9 mouse cellular contexts compared by ENCODE assay signal in genomic region chr10:128412558-128412957, GRCm38 (mm10). TPM values are rescaled to one million over a fixed set of nuclear protein-coding genes. Genes with fewer than 3 reads are reported as not detected.
DNase-seq lines count a peak whose midpoint lies in the region; ATAC-seq and TF ChIP-seq lines count a peak whose summit lies in the region.
"Had no signal": no experiment of that assay in that cellular context is flagged by ENCODE, and none has a peak within 500 bp of the region (broad histone marks: within the 10 kb centered on the region; RNA-seq: fewer than 3 reads in every experiment).

No protein-coding gene starts in this region.

- 38% methylated on average over 1 of the region's 1 CpGs for WGBS in heart, embryonic 11.5 days (ENCODE audit: insufficient replicate concordance)
- 41% methylated on average over 1 of the region's 1 CpGs for WGBS in forebrain, embryonic 15.5 days
- WGBS in liver, embryonic 15.5 days (ENCODE audit: insufficient replicate concordance) = 10% methylated on average over 1 of the region's 1 CpGs

- TF ChIP-seq CTCF in C2C12 (IDR thresholded peaks at IDR 0.05; ENCODE audit: control insufficient read depth, insufficient read depth, insufficient read length) = no peak

- H3K4me3 ChIP-seq in heart, embryonic 11.5 days (ENCODE audit: low read depth, low read length) = peak overlapping the region; percentile 93
- peak overlapping the region; percentile 98 for H3K4me3 ChIP-seq in C2C12 (ENCODE audit: insufficient read depth, poor library complexity, severe bottlenecking)
- peak overlapping the region; percentile 98 for H3K4me3 ChIP-seq in forebrain, embryonic 15.5 days
- H3K4me3 ChIP-seq in liver, embryonic 15.5 days (replicated peaks) = peak overlapping the region; percentile 84

- peaks cover 13% of the 10 kb centered on the region; the same call in 1 of the 2 replicates for H3K36me3 ChIP-seq in heart, embryonic 11.5 days (ENCODE audit: control insufficient read depth, insufficient read depth, low read length)
- H3K36me3 ChIP-seq in C2C12 (ENCODE audit: control insufficient read depth, insufficient read depth) = peaks cover 44% of the 10 kb centered on the region
- H3K36me3 ChIP-seq in forebrain, embryonic 15.5 days = peaks cover 38% of the 10 kb centered on the region
- peaks cover 16% of the 10 kb centered on the region for H3K36me3 ChIP-seq in liver, embryonic 15.5 days (replicated peaks)

- intact Hi-C loops in heart, postnatal 14 days (cut with DNase I) = loop anchor here (2.0 kb wide), 1 partner anchor 14 kb away; no protein-coding TSS in a partner anchor

- DNase-seq in heart, postnatal 14 days = no peak
- no peak for DNase-seq in gastrocnemius, postnatal 10 days
- DNase-seq in gastrocnemius, postnatal 4 days (ENCODE audit: low spot score in 2 of 2) = no peak
- no peak for DNase-seq in thymus, postnatal 4 days

- peak overlapping the region; percentile 81 for H3ac ChIP-seq in C2C12 (ENCODE audit: control insufficient read depth, insufficient read length, low read depth)

- peaks cover 46% of the 10 kb centered on the region for H3K79me3 ChIP-seq in C2C12 (ENCODE audit: low read depth)

- no peak for ATAC-seq in heart, embryonic 11.5 days (replicated peaks; ENCODE audit: insufficient number of reproducible peaks, low FRiP score, low TSS enrichment)
- no peak for ATAC-seq in forebrain, embryonic 15.5 days (replicated peaks)
- no peak for ATAC-seq in liver, embryonic 15.5 days (ENCODE audit: insufficient read depth)

- H3K27ac ChIP-seq in heart, embryonic 11.5 days (ENCODE audit: low read depth, low read length) = no peak overlapping the region
- peak overlapping the region; percentile 99 for H3K27ac ChIP-seq in forebrain, embryonic 15.5 days (replicated peaks)
- peak overlapping the region; percentile 82; the same call in 1 of the 2 replicates for H3K27ac ChIP-seq in liver, embryonic 15.5 days (replicated peaks)

- H3K9ac ChIP-seq in heart, embryonic 11.5 days (ENCODE audit: low read depth, low read length) = peak overlapping the region; percentile 91
- peak overlapping the region; percentile 93 for H3K9ac ChIP-seq in forebrain, embryonic 15.5 days (replicated peaks)
- peak overlapping the region; percentile 80; the same call in 1 of the 2 replicates for H3K9ac ChIP-seq in liver, embryonic 15.5 days

- H3K9me3 ChIP-seq in heart, embryonic 11.5 days (replicated peaks; ENCODE audit: control insufficient read depth, low read length) = no peaks in the 10 kb centered on the region
- H3K9me3 ChIP-seq in forebrain, embryonic 15.5 days = no peaks in the 10 kb centered on the region
- no peaks in the 10 kb centered on the region for H3K9me3 ChIP-seq in liver, embryonic 15.5 days (replicated peaks)

- H3K27me3 ChIP-seq in heart, embryonic 11.5 days (ENCODE audit: control insufficient read depth, insufficient read depth, low read length) = no peaks in the 10 kb centered on the region
- H3K27me3 ChIP-seq in C2C12 (ENCODE audit: control insufficient read depth, insufficient read depth, insufficient read length) = no peaks in the 10 kb centered on the region
- no peaks in the 10 kb centered on the region for H3K27me3 ChIP-seq in forebrain, embryonic 15.5 days
- H3K27me3 ChIP-seq in liver, embryonic 15.5 days = no peaks in the 10 kb centered on the region

- peak overlapping the region; percentile 98 for H3K4me2 ChIP-seq in heart, embryonic 11.5 days
- peak overlapping the region; percentile 99 for H3K4me2 ChIP-seq in forebrain, embryonic 15.5 days (replicated peaks)
- H3K4me2 ChIP-seq in liver, embryonic 15.5 days = peak overlapping the region; percentile 98

- peaks cover 31% of the 10 kb centered on the region for H3K4me1 ChIP-seq in heart, embryonic 11.5 days (ENCODE audit: control insufficient read depth, insufficient read depth, low read length)
- peaks cover 54% of the 10 kb centered on the region for H3K4me1 ChIP-seq in forebrain, embryonic 15.5 days
- H3K4me1 ChIP-seq in liver, embryonic 15.5 days (replicated peaks) = peaks cover 59% of the 10 kb centered on the region

- peaks cover 76% of the 10 kb centered on the region for H3K79me2 ChIP-seq in C2C12 (ENCODE audit: control insufficient read depth, insufficient read depth)

TF ChIP-seq in C2C12, 6 proteins besides CTCF, POLR2A, EP300 and RAD21:
- TF ChIP-seq MAX (IDR thresholded peaks at IDR 0.05) (no peak), MYOG (IDR thresholded peaks at IDR 0.05; ENCODE audit: control insufficient read depth, extremely low read depth, insufficient read length) (no peak), FOSL1 (IDR thresholded peaks at IDR 0.05; ENCODE audit: insufficient read depth, low read length, poor library complexity, severe bottlenecking) (no peak), CEBPB (IDR thresholded peaks at IDR 0.05; ENCODE audit: low read depth) (no peak), MYOD1 (IDR thresholded peaks at IDR 0.05; ENCODE audit: control insufficient read depth, insufficient read length, low read depth) (no peak), USF1 (IDR thresholded peaks at IDR 0.05; ENCODE audit: low read depth) (no peak)

RNA-seq across cellular contexts. Expression of gene Rnf41, which starts 1.1 kb away (rescaled TPM):
- 24.5 and 24.8 TPM in 2 replicates for polyA plus RNA-seq in heart, embryonic 11.5 days (2014; fragmentation: Nextera tagmentation; extraction: Ambion mirVana)
- total RNA-seq in heart, postnatal 14 days (2021) = 10 to 100 TPM; 19.7 to 19.8 TPM
- polyA plus RNA-seq in C2C12 (2012; fragmentation: generic; extraction: Trizol) = 34.0 TPM
- 104 and 110 TPM in 2 replicates for polyA plus RNA-seq in forebrain, embryonic 15.5 days (2015; fragmentation: Nextera tagmentation; extraction: Ambion mirVana)
- 8.5 and 9.6 TPM in 2 replicates for polyA plus RNA-seq in liver, embryonic 15.5 days (2015; fragmentation: Nextera tagmentation; extraction: Ambion mirVana)
- total RNA-seq in gastrocnemius, postnatal 10 days (2021) = 10 to 100 TPM; 16.4 to 19.1 TPM
- total RNA-seq in gastrocnemius, postnatal 4 days (2021) = 10 to 100 TPM; 21.9 to 24.0 TPM

RNA-seq across cellular contexts. Expression of gene Nabp2, which starts 1.3 kb away (rescaled TPM):
- polyA plus RNA-seq in heart, embryonic 11.5 days (2014; fragmentation: Nextera tagmentation; extraction: Ambion mirVana) = 61.6 and 70.8 TPM in 2 replicates
- 10 to 100 TPM; 43.6 to 45.6 TPM for total RNA-seq in heart, postnatal 14 days (2021)
- 93.0 TPM for polyA plus RNA-seq in C2C12 (2012; fragmentation: generic; extraction: Trizol)
- polyA plus RNA-seq in forebrain, embryonic 15.5 days (2015; fragmentation: Nextera tagmentation; extraction: Ambion mirVana) = 137 and 139 TPM in 2 replicates
- 35.3 and 37.5 TPM in 2 replicates for polyA plus RNA-seq in liver, embryonic 15.5 days (2015; fragmentation: Nextera tagmentation; extraction: Ambion mirVana)
- total RNA-seq in gastrocnemius, postnatal 10 days (2021) = 10 to 100 TPM; 50.7 to 51.3 TPM
- 10 to 100 TPM; 48.0 to 50.7 TPM for total RNA-seq in gastrocnemius, postnatal 4 days (2021)

RNA-seq across cellular contexts. Expression of gene Slc39a5, which starts 11.5 kb away (rescaled TPM):
- 0.52 TPM in 1 of 2 replicates, not detected in the other for polyA plus RNA-seq in heart, embryonic 11.5 days (2014; fragmentation: Nextera tagmentation; extraction: Ambion mirVana)
- total RNA-seq in heart, postnatal 14 days (2021) = not detected
- polyA plus RNA-seq in C2C12 (2012; fragmentation: generic; extraction: Trizol) = not detected
- polyA plus RNA-seq in forebrain, embryonic 15.5 days (2015; fragmentation: Nextera tagmentation; extraction: Ambion mirVana) = 0.09 and 0.24 TPM in 2 replicates
- polyA plus RNA-seq in liver, embryonic 15.5 days (2015; fragmentation: Nextera tagmentation; extraction: Ambion mirVana) = 69.9 and 90.8 TPM in 2 replicates
- not detected for total RNA-seq in gastrocnemius, postnatal 10 days (2021)
- total RNA-seq in gastrocnemius, postnatal 4 days (2021) = under 1 TPM in 1 of 2 experiments, not detected in 1; 0.23 TPM
- total RNA-seq: common myeloid progenitor, adult 5-6 weeks had no signal

RNA-seq across cellular contexts. Expression of gene Ankrd52, which starts 35.6 kb away (rescaled TPM):
- polyA plus RNA-seq in heart, embryonic 11.5 days (2014; fragmentation: Nextera tagmentation; extraction: Ambion mirVana) = 9.3 and 11.7 TPM in 2 replicates
- 10 to 100 TPM; 46.5 to 47.5 TPM for total RNA-seq in heart, postnatal 14 days (2021)
- 35.9 TPM for polyA plus RNA-seq in C2C12 (2012; fragmentation: generic; extraction: Trizol)
- 13.0 and 13.4 TPM in 2 replicates for polyA plus RNA-seq in forebrain, embryonic 15.5 days (2015; fragmentation: Nextera tagmentation; extraction: Ambion mirVana)
- polyA plus RNA-seq in liver, embryonic 15.5 days (2015; fragmentation: Nextera tagmentation; extraction: Ambion mirVana) = 4.9 and 5.6 TPM in 2 replicates
- total RNA-seq in gastrocnemius, postnatal 10 days (2021) = 10 to 100 TPM; 47.3 to 50.9 TPM
- 10 to 100 TPM; 45.3 to 48.3 TPM for total RNA-seq in gastrocnemius, postnatal 4 days (2021)

RNA-seq across cellular contexts. Expression of gene Coq10a, which starts 43.8 kb away (rescaled TPM):
- polyA plus RNA-seq in heart, embryonic 11.5 days (2014; fragmentation: Nextera tagmentation; extraction: Ambion mirVana) = 12.6 and 14.0 TPM in 2 replicates
- total RNA-seq in heart, postnatal 14 days (2021) = 100 to 1,000 TPM; 208 to 209 TPM
- polyA plus RNA-seq in C2C12 (2012; fragmentation: generic; extraction: Trizol) = 13.7 TPM
- polyA plus RNA-seq in forebrain, embryonic 15.5 days (2015; fragmentation: Nextera tagmentation; extraction: Ambion mirVana) = 33.7 and 35.7 TPM in 2 replicates
- 4.6 and 5.2 TPM in 2 replicates for polyA plus RNA-seq in liver, embryonic 15.5 days (2015; fragmentation: Nextera tagmentation; extraction: Ambion mirVana)
- total RNA-seq in gastrocnemius, postnatal 10 days (2021) = 100 to 1,000 TPM; 170 to 198 TPM
- total RNA-seq in gastrocnemius, postnatal 4 days (2021) = 100 to 1,000 TPM; 115 to 133 TPM

Comparison
In these comparisons a context has a peak if more than half of its experiments do, and no peak if none do; other contexts are left out.
1. RNA of gene Slc39a5, which starts 11.5 kb away (polyA plus RNA-seq): 69.9 to 90.8 TPM in liver, embryonic 15.5 days; 0.52 TPM in heart, embryonic 11.5 days, 0.09 to 0.24 TPM in forebrain, embryonic 15.5 days and not detected in C2C12 (single experiment); every median in the first group is over 10 times any median in the second.
2. Peak in every context shown above with its lines, with median percentiles within 50 percentile points of each other: H3K4me2 ChIP-seq, H3K4me3 ChIP-seq and H3K9ac ChIP-seq.